Mouse (Mus musculus): ENCODE measurements around the gene Glp1r.

Gene Glp1r

DNA sequence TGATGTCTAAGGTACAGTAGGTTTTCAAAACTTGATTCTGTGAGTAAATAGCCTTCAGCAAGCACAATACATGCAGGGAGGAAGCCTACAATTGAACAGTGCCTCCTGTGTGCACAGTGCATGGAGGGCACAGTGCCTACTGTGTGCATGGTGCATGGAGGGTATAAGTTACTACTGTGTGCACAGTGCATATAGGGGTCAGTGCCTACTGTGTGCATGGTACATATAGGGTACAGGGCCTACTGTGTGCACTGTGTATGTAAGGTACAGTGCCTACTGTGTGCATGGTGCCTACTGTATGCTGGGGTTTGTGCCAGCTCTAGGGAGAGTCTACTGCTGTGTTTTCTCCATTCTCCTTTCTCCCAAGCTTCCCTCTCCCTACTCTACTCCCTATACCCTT, 12.6 kb downstream of the Glp1r start:
- DNase-seq, result no peak

DNA sequence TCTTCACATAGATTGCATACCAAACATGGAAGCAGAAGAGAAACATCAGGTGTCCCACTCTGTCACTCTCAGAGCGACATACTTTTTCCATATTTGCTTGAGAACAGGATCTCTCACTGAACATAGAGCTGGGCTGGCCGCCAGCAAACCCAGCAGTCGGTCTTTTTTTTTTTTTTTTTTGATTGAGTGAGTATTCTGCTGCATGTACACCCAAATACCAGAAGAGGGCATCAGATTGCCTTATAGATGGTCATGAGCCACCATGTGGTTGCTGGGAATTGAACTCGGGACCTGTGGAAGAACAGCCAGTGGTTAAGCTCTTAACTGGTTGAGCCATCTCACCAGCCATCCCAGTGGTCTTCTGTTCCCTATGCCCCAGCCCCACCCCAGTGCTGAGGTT, 21.9 kb downstream of the Glp1r start:
- DNase-seq, result no peak

DNA sequence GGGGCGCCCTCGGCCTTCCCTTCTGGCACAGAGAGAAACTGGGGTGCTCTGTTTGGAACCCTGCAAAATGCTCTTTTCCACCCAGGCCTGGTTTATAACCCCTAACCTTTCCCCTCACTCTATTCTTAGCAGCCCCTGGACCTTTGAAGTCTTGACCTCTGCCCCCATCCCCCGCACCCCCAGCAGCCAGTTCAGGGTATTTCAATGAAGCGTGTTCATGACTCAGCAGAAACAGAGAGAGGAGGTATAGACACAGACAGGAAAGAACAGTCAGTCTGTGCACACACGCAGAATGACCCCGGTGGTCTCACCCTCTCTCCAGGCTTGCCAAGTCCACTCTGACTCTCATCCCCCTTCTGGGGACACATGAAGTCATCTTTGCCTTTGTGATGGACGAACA, 29.2 kb downstream of the Glp1r start:
- no peak for DNase-seq

DNA sequence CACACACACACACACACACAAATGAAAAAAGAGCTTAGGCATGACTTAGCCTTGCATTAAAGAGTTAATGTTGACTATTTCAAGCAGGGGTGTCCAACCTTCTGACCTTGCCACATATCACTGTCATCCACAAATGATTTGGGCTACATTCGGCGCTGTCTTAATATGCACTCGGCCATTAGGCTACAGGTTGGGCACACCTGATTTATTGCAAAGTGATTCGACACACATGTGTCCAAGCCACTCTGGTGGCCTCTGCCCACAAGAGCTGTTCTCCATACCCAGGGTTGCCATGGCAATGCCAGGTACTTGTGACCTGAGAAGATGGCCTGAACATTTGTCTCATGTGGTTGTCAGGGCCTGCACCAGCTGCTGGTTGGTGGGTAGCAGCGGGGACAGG, 31.2 kb downstream of the Glp1r start:
- no peak for DNase-seq

DNA sequence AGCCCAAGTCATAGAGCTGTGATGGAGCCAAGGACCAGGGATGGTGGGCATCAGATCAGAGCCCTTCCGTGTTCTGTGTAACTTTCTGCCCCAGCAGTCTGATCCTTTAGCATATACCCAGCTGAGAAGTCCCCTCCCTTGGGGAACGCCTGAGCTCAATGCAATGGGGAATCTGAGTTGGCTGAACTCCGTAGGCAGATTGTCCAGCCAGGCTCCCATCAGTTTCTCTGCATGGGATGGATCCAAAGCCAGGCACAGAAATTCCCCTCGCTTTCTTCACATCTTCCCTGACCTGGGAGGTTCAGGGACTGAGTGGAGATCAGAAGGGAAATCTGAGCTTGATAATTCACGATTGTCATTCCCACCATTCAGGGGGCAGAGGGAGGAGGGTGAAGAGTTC, 33.7 kb downstream of the Glp1r start:
- no peak for DNase-seq

DNA sequence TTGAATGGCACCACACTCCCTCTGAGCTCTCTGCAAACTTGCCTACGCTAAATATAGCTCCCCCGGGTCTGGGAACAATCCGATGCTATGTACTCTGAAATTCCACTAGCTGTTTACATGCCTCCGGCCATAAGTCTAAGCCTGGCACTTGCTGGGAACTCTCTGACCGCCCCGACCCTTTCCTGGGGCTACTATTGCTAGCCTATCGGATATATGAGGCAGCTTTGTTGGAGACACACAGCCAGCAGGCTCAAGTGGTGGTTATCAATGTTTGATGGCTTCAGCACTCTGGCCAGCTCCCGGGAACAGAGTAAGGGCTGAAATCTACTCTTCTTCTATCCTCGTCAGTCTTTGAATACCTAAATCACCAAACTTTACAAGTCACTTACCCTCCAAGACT, 36.9 kb downstream of the Glp1r start:
- DNase-seq, result no peak

DNA sequence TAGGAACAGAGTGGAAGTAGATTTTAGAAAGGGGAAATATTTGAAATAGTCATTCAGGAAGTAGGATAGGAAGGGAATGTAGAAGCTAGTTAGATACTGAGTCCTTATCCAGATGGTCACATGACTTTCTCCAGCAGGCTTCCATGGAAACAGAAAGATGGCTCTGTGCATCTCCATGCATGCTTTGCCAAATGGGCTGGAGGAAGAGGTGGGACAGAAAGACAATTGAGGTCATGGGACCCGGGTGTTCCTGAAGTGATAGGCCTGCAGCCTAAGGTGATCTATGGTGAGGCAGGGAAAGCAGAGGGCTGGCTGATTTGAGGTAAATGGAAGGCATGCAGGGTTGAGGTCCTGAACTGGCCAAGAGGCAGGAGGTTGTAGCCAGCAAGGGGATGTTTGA, 46.8 kb downstream of the Glp1r start:
- no peak for DNase-seq

DNA sequence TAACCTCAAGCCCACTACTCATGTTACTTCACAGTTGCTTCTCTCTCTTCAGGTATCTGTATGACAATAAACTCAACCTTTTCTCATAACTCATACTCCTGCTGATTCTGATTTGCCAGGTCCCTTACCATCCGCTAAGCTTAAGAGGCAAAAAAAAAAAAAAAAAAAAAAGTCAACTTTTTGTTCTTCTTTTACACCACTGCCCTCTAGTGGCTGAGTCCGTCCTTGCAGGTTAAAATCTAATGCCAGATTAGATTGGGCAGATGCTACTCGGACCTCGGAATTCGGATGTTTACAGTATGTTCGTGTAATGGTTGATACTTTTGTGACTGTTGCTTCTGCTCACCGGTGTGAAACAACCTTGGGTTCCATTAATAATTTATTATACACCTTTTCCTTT, 49.2 kb downstream of the Glp1r start:
- DNase-seq, result peak; percentile 23

DNA sequence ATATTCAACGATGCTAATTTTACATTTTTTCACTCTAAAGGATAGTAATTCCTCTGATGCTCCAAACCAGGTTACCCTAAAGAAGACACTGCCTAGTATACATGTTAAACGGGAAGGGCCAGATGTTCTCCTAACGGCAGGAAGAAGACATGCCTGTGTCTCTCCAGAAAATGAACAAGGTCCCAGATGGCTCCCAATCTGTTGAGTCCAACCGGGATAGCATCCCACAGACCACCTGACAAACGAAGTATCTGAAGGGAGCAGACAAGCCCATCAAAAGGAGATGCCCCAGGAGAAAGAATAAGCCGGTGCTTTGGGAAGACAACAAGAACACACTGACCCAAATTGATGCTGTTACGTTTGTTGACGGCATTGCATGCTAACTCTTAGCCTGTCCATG, 50.0 kb downstream of the Glp1r start:
- DNase-seq, result no peak

DNA sequence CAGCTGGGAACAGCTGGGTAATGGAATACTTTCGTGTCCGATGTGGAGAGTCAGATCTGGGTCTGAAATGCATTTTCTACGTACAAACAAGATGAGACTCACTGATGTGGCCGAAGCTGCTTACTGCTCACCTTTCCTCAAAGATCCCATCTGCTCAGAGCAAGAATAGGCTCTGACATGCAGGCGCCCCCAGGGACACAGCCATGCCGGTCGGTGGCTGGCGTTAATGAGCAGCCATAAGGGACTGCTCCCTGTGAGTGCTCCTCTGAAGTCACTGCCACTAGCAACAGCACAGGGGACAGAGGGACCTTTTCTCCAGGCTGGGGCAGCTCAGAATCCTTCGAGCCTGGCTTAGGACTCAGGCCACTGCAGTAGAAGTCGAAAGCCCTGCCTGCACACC, 52.7 kb downstream of the Glp1r start, which contains the start of gene Umodl1:
Gene Umodl1 (plus strand): TSS at position 301 of the 400 bp plus-strand sequence.
- no peak for DNase-seq

DNA sequence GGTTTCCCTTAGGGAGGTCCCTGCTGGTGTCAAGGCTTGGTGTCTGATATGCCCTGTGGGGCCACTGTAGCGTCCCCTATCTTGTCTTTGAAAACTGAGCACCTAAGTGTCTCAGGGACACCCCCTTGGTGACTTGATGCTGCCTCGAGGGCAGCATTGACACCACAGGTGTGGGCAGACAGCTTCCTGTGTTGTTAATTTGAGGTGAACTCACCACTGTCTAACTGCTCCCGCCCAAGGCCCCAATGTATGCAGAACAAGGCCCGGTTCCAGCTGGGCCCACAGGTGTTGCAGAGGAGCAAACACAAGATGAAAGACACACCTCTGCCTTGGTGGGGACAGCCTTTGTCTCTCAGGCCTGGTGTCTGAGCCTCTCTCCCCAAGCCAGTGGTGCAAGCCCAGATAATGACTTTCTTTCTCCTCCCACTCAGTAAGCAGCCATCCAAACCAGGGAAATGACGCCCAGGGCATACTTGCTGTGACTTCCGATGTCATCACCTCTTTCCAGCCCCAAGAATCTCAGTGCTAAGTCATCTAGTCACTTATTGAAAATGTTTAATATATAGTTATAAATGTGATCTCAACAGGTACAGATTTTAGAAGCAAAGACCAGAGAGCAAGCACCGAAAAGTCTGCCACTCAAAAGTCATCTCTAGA, 60.4 kb downstream of the Glp1r start:
- no peak for DNase-seq

DNA sequence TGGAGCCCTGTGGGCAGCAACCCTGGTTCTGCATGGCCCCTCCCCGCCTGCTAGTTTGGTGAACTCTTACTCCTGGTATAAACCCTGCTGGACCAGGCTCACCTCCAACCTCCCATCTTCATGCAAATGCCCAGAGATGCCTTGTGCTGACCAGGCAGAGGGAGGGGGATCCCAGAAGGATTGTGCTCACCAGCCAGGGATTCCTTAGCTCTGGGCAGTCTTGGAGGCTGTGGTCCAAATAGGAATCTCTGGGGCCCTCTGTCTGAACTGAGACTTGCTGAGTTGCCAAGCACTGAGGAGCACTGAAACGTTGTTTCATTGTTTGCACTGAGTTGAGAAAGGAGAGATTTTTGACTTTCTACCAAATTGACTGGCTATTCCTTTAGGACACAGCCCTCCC, 61.3 kb downstream of the Glp1r start:
- no peak for DNase-seq

DNA sequence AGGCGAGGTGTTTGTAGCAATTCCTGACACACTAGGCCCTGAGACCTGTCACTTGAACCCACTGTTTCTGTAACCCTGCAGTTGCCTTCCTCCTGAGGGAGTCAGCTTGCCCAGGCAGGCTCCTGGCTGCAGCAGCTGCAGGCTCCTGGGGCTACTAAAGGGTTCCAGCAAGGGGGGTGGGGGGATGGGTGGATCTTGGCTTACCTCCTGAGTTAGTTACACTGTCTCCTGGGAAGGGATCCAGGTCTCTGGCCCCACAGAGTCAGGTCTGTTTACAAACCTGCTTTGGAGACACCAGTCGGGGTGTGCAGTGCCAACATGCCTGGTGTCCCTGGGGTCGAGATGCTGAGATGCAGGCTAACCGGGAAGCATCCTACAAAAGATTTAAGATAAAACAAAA, 68.4 kb downstream of the Glp1r start:
- no peak for DNase-seq

DNA sequence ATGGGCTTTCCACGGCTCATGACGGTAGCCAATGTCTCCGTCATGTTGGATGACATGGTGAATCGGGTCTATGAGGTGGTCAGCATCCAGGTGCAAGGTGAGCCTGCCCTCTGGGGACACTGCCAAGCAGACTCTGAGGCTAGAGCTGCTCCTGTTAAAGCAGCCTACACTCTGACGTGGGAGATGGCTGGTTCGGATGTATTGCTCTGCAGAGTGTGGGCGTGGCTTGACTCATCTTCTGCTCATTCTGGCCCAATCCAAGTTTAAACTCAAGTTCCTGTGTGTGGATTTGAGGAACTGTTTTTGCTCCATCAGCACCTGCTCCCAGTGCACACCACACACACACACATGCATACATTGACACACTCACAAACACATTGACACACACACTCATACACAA, 70.3 kb downstream of the Glp1r start:
- DNase-seq, result no peak

DNA sequence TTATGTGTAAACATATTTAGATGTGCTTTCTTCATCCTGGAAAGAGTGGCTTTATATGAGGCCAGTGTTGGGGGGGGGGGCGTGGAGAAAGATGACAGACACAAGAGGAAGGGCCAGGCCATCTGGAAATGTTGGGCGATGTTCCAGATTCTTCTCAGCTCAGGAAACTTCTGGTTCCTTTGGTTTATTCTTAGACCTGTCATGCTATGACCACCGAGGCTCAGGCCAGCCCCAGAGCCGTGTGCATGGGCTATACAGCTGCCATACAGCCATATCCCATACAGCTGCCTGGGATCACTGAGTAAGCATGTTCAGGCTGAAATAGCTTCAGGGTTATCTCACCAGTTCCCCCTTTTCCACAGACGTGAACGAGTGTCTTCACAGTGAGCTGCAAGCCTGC, 71.7 kb downstream of the Glp1r start:
- DNase-seq, result no peak

DNA sequence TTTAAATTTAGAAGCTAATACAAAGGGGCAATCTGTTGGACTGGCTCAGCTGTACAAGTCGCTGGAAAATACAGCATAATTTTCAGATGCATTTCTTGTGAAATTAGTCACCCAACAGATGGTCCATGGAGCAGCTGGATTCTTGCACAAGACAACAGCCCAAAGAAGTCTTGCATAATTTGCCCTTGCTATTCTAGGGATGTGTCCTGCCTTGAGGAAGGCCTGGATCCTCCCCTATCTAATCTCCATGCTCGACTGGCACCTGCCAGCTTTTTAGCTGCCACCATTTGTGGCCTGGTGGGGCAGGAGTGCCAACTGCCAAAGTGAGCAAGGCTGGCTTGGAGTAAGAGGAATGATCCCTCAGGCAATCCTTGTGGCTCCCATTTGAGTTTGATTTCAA, 75.7 kb downstream of the Glp1r start:
- DNase-seq, result no peak

DNA sequence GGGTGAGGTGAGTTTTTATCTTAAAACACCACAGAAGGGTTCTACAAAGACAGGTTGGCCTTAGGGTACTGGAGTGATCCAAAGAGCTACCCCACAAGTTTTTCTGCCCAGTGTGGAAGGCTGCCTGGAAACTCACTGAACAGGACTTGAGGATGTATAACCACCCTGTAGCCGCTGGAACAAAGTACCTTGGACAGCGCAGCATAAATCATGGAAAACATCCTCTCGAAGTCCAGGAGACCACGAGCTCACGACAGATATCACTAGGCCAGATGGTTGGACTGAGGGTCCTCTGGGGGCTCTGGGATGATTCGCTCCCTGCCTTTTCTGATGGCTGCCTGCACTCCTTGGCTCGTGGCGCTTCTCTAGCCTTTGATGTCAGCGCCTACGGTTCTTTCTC, 76.9 kb downstream of the Glp1r start:
- no peak for DNase-seq

DNA sequence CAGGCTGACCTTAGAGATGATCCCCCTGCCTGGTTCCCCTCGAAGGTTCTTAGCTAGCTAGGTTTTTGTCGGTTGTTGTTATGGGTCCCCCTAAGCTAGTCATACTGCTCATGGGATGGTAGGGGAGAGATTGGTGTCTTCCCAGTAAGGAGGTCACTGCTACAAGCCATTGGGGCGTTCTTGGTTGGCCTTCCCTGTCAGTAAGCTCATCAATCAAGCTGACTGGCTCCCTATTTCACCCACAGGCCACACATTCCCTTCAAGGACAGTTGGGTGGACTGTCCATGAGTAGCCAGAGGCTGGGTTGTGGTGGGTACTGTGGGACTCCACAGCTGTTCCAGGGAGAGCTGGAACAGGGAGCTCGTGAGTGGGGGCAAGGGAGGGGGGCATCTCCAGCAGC, 81.9 kb downstream of the Glp1r start:
- DNase-seq, result no peak

DNA sequence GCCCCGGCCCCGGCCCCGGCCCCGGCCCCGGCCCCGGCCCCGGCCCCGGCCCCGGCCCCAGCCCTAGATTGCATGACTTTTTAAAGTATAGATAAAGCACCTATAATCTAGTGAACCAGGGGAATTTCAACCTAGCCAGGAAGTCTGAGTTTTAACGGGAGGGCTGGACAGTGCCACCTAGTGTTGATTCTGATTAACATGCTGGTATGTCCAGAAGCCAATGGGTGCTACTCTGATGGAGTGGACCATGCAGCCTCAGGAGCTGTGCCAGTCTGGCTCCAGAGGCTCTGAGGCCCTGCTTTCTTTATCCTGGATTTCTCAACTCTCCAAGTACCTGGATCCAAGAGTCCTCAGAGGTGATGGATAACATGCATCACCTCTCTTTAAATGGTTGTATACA, 88.6 kb downstream of the Glp1r start:
- DNase-seq, result no peak

Measured in kidney, adult 11 months (tissue).